Mouse (Mus musculus) liver, embryonic 15.5 days (tissue): Measurements from ENCODE around the gene Rfx2. TPM values are rescaled to one million over a fixed set of nuclear protein-coding genes. Genes with fewer than 3 reads are reported as not detected.

ENCODE experiments used
- ATAC-seq: fragments of 200-750 bp; cut with Nextera tagmentation; 2 replicates; pipeline ENCODE4 v1.8.0; 2017; ENCODE audit warnings: moderate number of reproducible peaks, mild to moderate bottlenecking, moderate library complexity; ENCODE audit not compliant: insufficient read depth
- H3K27ac ChIP-seq: fragments of 300-500 bp; sonication (generic); replicated peaks from 2 replicates; pipeline ENCODE4 v1.5.1; 2015; ENCODE audit warnings: mild to moderate bottlenecking, inconsistent platforms
- H3K27me3 ChIP-seq: fragments of 300-500 bp; sonication (generic); 2 replicates; pipeline ENCODE4 v1.6.1; 2015; ENCODE audit warnings: mild to moderate bottlenecking, inconsistent platforms
- H3K36me3 ChIP-seq: fragments of 300-500 bp; sonication (generic); replicated peaks from 2 replicates; pipeline ENCODE4 v1.6.1; 2015; ENCODE audit warnings: moderate library complexity, mild to moderate bottlenecking, inconsistent platforms
- H3K4me1 ChIP-seq: fragments of 300-500 bp; sonication (generic); replicated peaks from 2 replicates; pipeline ENCODE4 v1.6.1; 2015; ENCODE audit warnings: inconsistent platforms
- H3K4me2 ChIP-seq: fragments of 300-500 bp; sonication (generic); 2 replicates; pipeline ENCODE4 v1.6.1; 2015; ENCODE audit warnings: moderate library complexity, mild to moderate bottlenecking, inconsistent platforms
- H3K4me3 ChIP-seq: fragments of 300-500 bp; sonication (generic); replicated peaks from 2 replicates; pipeline ENCODE4 v1.5.1; 2015; ENCODE audit warnings: mild to moderate bottlenecking, inconsistent platforms
- H3K9ac ChIP-seq: fragments of 300-500 bp; sonication (generic); 2 replicates; pipeline ENCODE4 v1.6.1; 2015; ENCODE audit warnings: moderate library complexity, mild to moderate bottlenecking, inconsistent platforms
- H3K9me3 ChIP-seq: fragments of 300-500 bp; sonication (generic); replicated peaks from 2 replicates; pipeline ENCODE4 v1.6.1; 2016; ENCODE audit warnings: inconsistent platforms
- WGBS: fragments of 180-500 bp; shearing (Covaris S2); methylation state at CpG from one replicate; pipeline ENCODE4 v1.1.7; 2015; ENCODE audit warnings: mixed read lengths; ENCODE audit not compliant: insufficient replicate concordance; 5-methylcytosine and 5-hydroxymethylcytosine counted together
- polyA plus RNA-seq: library from polyadenylated mRNA; unstranded; fragments of >200 nt; fragmentation: Nextera tagmentation; extraction: Ambion mirVana; gene quantifications from 2 replicates; pipeline ENCODE4 v1.2.1, GENCODE M21; 2015

Rfx2 gene
- 11.9 and 14.6 TPM in 2 replicates for polyA plus RNA-seq

DNA sequence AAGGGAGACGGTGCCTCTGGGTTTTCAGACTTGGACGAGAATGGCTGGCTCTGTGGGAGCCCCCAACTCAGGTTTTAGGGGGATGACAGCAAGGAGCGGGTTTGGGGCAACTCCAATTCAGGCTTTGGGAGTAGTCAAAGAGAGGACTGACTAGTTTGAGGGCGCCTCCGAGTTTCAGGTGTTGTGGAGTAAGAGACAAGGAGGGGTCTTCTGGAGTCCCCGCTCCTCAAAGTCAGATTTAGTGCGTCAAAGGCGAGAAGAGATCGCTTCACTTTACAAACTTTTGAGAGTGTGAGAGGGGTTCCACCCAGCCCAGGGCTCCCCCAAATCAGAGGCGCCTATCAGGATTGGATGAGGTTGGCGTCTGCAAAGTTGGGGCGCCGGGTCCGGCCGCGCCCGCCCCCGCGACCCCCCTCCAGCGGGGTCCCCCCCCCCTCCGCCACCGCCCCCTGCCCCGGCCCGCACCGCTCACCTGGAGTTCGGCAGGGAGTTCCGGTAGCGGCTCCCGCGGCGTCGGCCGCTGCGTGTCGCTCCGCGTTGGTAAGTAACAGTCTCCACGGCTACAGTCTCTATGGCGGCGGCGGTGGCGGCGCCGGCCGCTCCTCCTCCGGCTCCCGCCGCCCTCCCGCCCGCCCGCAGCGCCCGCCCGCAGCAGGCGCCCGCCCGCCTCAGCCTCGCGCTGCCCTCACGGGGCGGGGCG lies at the start of gene Rfx2:
Gene Rfx2 (minus strand): TSS at position 603 of the 700 bp plus-strand sequence.
- ATAC-seq: peak; percentile 7; the same call in 1 of the 2 replicates
- WGBS: under 1% methylated on average over 56 of the region's 62 CpGs
- peak within 1 kb of the TSS; percentile 87 for H3K4me2 ChIP-seq
- peak within 1 kb of the TSS; percentile 87 for H3K4me3 ChIP-seq
- peak within 1 kb of the TSS; percentile 90 for H3K9ac ChIP-seq
- no peaks in the 10 kb centered on the region for H3K36me3 ChIP-seq
- H3K27ac ChIP-seq: peak within 1 kb of the TSS; percentile 94
- no peaks in the 10 kb centered on the region for H3K9me3 ChIP-seq
- peaks cover 17% of the 10 kb centered on the region; the same call in 1 of the 2 replicates for H3K27me3 ChIP-seq
- H3K4me1 ChIP-seq: peaks cover 60% of the 10 kb centered on the region

- Histone ChIP-seq H3K36me3 (no peaks in the 10 kb centered on the region), H3K9ac (no peak overlapping the region), H3K9me3 (no peaks in the 10 kb centered on the region), H3K4me3 (no peak overlapping the region), H3K4me2 (no peak overlapping the region), H3K27ac (no peak overlapping the region), H3K27me3 (no peaks in the 10 kb centered on the region), H3K4me1 (no peaks in the 10 kb centered on the region)
- ATAC-seq: no peak
- WGBS: 81% methylated on average over 19 of the region's 19 CpGs
Measured at GRCm38 (mm10) chr17:56877426-56877825, 46.6 kb upstream of the Rfx2 start.

- Histone ChIP-seq H3K4me2 (no peak overlapping the region), H3K9me3 (no peaks in the 10 kb centered on the region), H3K36me3 (no peaks in the 10 kb centered on the region), H3K4me3 (no peak overlapping the region), H3K9ac (no peak overlapping the region), H3K4me1 (no peaks in the 10 kb centered on the region), H3K27me3 (no peaks in the 10 kb centered on the region), H3K27ac (no peak overlapping the region)
- 52% methylated on average over 8 of the region's 8 CpGs for WGBS
- ATAC-seq: no peak
Measured at GRCm38 (mm10) chr17:56876981-56877380, 46.2 kb upstream of the Rfx2 start.

DNA sequence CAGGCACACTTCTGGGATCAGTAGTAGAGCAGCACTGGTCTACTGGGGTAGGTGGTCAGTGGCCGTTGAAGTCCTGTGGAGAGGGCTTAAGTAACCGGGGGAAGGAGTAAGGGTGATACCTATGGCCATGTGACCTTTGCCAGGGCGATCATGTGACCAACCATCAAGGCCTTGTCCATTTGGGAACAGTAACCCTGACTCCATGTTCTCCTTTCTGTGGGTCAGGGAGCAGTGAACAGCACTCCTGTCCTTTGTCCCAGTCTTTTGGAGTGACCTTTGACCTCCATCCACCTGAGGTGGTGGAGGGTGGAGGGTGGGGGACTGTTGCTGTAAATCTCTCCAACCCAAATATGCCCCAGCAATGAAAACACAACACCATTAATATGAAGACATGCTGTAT lies 45.7 kb upstream of the Rfx2 start:
- 85% methylated on average over 3 of the region's 3 CpGs for WGBS
- Histone ChIP-seq H3K4me2 (no peak overlapping the region), H3K9me3 (no peaks in the 10 kb centered on the region), H3K4me1 (no peaks in the 10 kb centered on the region), H3K9ac (no peak overlapping the region), H3K36me3 (no peaks in the 10 kb centered on the region), H3K4me3 (no peak overlapping the region), H3K27ac (no peak overlapping the region), H3K27me3 (no peaks in the 10 kb centered on the region)
- no peak for ATAC-seq

DNA sequence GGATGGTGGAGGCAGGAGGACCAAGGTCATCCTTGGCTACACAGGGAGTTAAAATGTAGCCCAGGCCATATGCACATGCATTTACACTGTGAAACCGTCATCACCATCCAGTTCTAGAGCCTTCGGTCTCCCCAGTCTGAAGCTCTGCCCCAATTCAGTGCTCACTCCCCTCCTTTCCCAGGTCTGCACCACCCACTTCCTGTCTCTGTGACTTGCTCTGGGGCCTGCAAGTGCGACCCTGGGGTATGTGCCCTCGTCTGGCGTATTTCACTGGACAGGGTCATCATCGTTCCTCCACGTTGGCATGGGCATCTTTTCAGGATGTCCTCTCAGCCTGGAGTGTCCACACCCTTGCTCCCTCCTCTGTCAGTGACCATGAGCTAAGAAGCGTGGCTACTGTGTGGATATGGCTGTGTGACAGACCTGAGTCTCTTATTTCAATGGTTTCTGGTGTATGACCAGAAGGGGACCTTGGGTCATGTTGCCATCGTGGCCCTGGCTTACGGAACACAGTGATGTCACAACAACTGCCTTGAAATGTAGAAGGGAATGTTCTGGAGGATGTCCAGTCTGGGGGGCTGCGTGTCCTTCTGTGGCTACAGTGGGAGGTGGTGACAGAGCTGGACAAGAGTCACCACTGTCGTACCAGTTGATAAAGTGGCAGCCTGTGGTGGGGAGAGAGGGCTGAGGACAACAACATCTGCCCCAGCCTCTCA lies 44.3 kb upstream of the Rfx2 start, which contains the start of gene 1700061G19Rik:
Gene 1700061G19Rik (plus strand): TSS at position 542 of the 716 bp plus-strand sequence.
- no peak within 1 kb of the TSS for H3K4me3 ChIP-seq
- WGBS: 59% methylated on average over 12 of the region's 12 CpGs
- no peaks in the 10 kb centered on the region for H3K4me1 ChIP-seq
- H3K9ac ChIP-seq: no peak within 1 kb of the TSS
- no peak within 1 kb of the TSS for H3K27ac ChIP-seq
- H3K27me3 ChIP-seq: no peaks in the 10 kb centered on the region
- no peaks in the 10 kb centered on the region for H3K9me3 ChIP-seq
- no peak within 1 kb of the TSS for H3K4me2 ChIP-seq
- ATAC-seq: no peak
- H3K36me3 ChIP-seq: no peaks in the 10 kb centered on the region

GRCm38 (mm10) chr17:56874237-56874636 lies 43.4 kb upstream of the Rfx2 start, which contains the start of gene Acsbg2:
Acsbg2 (minus strand) TSS chr17:56874447.
- H3K9ac ChIP-seq: no peak within 1 kb of the TSS
- ATAC-seq: no peak
- H3K27me3 ChIP-seq: no peaks in the 10 kb centered on the region
- no peaks in the 10 kb centered on the region for H3K36me3 ChIP-seq
- H3K4me1 ChIP-seq: no peaks in the 10 kb centered on the region
- H3K9me3 ChIP-seq: no peaks in the 10 kb centered on the region
- WGBS: 72% methylated on average over 2 of the region's 2 CpGs
- H3K4me3 ChIP-seq: no peak within 1 kb of the TSS
- H3K4me2 ChIP-seq: no peak within 1 kb of the TSS
- H3K27ac ChIP-seq: no peak within 1 kb of the TSS

DNA sequence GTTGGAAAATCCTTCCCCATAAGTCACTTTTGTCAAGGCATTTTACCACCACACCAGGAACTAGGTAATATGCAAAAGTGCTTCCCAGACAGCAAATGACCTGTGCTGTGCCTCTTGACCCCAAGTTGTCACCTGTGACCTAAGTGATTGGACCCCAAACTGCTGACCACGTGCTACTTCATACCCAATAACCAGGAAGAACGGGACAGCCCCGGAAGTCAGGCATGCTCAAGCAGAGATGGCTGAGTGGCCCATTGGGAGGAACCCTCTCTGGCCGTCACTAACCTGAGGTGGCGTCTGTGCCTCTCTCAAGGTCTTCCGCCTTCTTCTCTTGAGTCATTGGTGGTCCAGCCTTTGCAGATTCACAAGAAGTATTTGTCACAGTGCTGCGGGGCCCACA lies 41.7 kb upstream of the Rfx2 start:
- H3K27me3 ChIP-seq: no peaks in the 10 kb centered on the region
- no peak overlapping the region for H3K4me2 ChIP-seq
- H3K4me1 ChIP-seq: no peaks in the 10 kb centered on the region
- WGBS: 60% methylated on average over 7 of the region's 7 CpGs
- no peak for ATAC-seq
- H3K9ac ChIP-seq: no peak overlapping the region
- H3K4me3 ChIP-seq: no peak overlapping the region
- no peaks in the 10 kb centered on the region for H3K36me3 ChIP-seq
- H3K27ac ChIP-seq: no peak overlapping the region
- no peaks in the 10 kb centered on the region for H3K9me3 ChIP-seq

- Histone ChIP-seq H3K36me3 (no peaks in the 10 kb centered on the region), H3K9me3 (no peaks in the 10 kb centered on the region), H3K27me3 (no peaks in the 10 kb centered on the region), H3K27ac (no peak overlapping the region), H3K4me3 (no peak overlapping the region), H3K4me2 (no peak overlapping the region), H3K4me1 (no peaks in the 10 kb centered on the region), H3K9ac (no peak overlapping the region)
- WGBS: 70% methylated on average over 8 of the region's 8 CpGs
- ATAC-seq: no peak
Measured at GRCm38 (mm10) chr17:56871767-56872166, 41.0 kb upstream of the Rfx2 start.

GRCm38 (mm10) chr17:56870287-56870953 lies 39.6 kb upstream of the Rfx2 start:
- H3K4me1 ChIP-seq: no peaks in the 10 kb centered on the region
- ATAC-seq: no peak
- no peak overlapping the region for H3K9ac ChIP-seq
- H3K27me3 ChIP-seq: no peaks in the 10 kb centered on the region
- H3K27ac ChIP-seq: no peak overlapping the region
- no peaks in the 10 kb centered on the region for H3K36me3 ChIP-seq
- H3K4me2 ChIP-seq: no peak overlapping the region
- no peaks in the 10 kb centered on the region for H3K9me3 ChIP-seq
- WGBS: 46% methylated on average over 15 of the region's 15 CpGs
- H3K4me3 ChIP-seq: no peak overlapping the region

- no peak overlapping the region for H3K27ac ChIP-seq
- H3K4me3 ChIP-seq: no peak overlapping the region
- H3K9ac ChIP-seq: no peak overlapping the region
- WGBS: 81% methylated on average over 9 of the region's 9 CpGs
- no peaks in the 10 kb centered on the region for H3K27me3 ChIP-seq
- no peaks in the 10 kb centered on the region for H3K36me3 ChIP-seq
- H3K4me2 ChIP-seq: no peak overlapping the region
- H3K9me3 ChIP-seq: no peaks in the 10 kb centered on the region
- no peaks in the 10 kb centered on the region for H3K4me1 ChIP-seq
- ATAC-seq: no peak
Measured at GRCm38 (mm10) chr17:56869481-56869977, 38.7 kb upstream of the Rfx2 start.

GRCm38 (mm10) chr17:56866071-56866470 lies 35.3 kb upstream of the Rfx2 start:
- WGBS: 71% methylated on average over 7 of the region's 7 CpGs
- Histone ChIP-seq H3K9ac (no peak overlapping the region), H3K27ac (no peak overlapping the region), H3K9me3 (no peaks in the 10 kb centered on the region), H3K4me1 (peaks cover 7% of the 10 kb centered on the region), H3K36me3 (no peaks in the 10 kb centered on the region), H3K4me3 (no peak overlapping the region), H3K4me2 (no peak overlapping the region), H3K27me3 (no peaks in the 10 kb centered on the region)
- no peak for ATAC-seq
